Mouse (Mus musculus) layer of hippocampus, postnatal 36 days (tissue): ENCODE measurements around the gene Batf2. TPM values are rescaled to one million over a fixed set of nuclear protein-coding genes. Genes with fewer than 3 reads are reported as not detected.
"Not testable (repeated sequence)": the region's sequence is repeated elsewhere in the genome, so short reads cannot be mapped to it uniquely, and the experiment has no call there.

Experiments used
- DNase-seq, 2 experiments: peaks; one replicate each; pipeline ENCODE4 v3.0.0; 2022
- total RNA-seq, 2 experiments: library from RNA; stranded (reverse); gene quantifications; 2 replicates each; pipeline ENCODE4 v1.2.3; 2021

Batf2 gene
- total RNA-seq: under 1 TPM; 0.28 to 0.60 TPM

GRCm38 (mm10) chr19:6140678-6141393 lies at the start of gene Batf2:
Batf2 (plus strand) TSS chr19:6140983.
- DNase-seq: peak; percentile 91

- no peak for DNase-seq
Observed at GRCm38 (mm10) chr19:6094119-6094518, 46.7 kb upstream of the Batf2 start, which contains the start of gene AC131692.1. AC131692.1 (plus strand) TSS chr19:6094419.

- no peak for DNase-seq
Observed at GRCm38 (mm10) chr19:6097847-6098246, 42.9 kb upstream of the Batf2 start.

GRCm38 (mm10) chr19:6101186-6101585 lies 39.6 kb upstream of the Batf2 start:
- DNase-seq: no peak

- no peak for DNase-seq
Observed at GRCm38 (mm10) chr19:6102169-6102853, 38.5 kb upstream of the Batf2 start.

- no peak for DNase-seq
Observed at GRCm38 (mm10) chr19:6104476-6104875, 36.3 kb upstream of the Batf2 start.

- no peak for DNase-seq
Observed at GRCm38 (mm10) chr19:6105586-6105985, 35.2 kb upstream of the Batf2 start, which contains the start of gene Naaladl1. Naaladl1 (plus strand) TSS chr19:6105782.

GRCm38 (mm10) chr19:6113116-6113515 lies 27.7 kb upstream of the Batf2 start:
- no peak for DNase-seq

- no peak for DNase-seq
Observed at GRCm38 (mm10) chr19:6116113-6116850, 24.5 kb upstream of the Batf2 start.

- no peak for DNase-seq
Observed at GRCm38 (mm10) chr19:6117346-6117985, 23.3 kb upstream of the Batf2 start.

GRCm38 (mm10) chr19:6117986-6118676 lies 22.7 kb upstream of the Batf2 start, which contains the start of gene Sac3d1:
Sac3d1 (minus strand) TSS chr19:6118650.
- peak; percentile 88 to 91 for DNase-seq

- no peak for DNase-seq
Observed at GRCm38 (mm10) chr19:6118677-6119185, 22.1 kb upstream of the Batf2 start.

- DNase-seq: no peak
Observed at GRCm38 (mm10) chr19:6121761-6122160, 19.0 kb upstream of the Batf2 start.

GRCm38 (mm10) chr19:6123330-6123729 lies 17.5 kb upstream of the Batf2 start:
- DNase-seq: no peak

GRCm38 (mm10) chr19:6124898-6125297 lies 15.9 kb upstream of the Batf2 start:
- no peak for DNase-seq

GRCm38 (mm10) chr19:6126289-6126688 lies 14.5 kb upstream of the Batf2 start:
- no peak for DNase-seq

- DNase-seq: no peak
Observed at GRCm38 (mm10) chr19:6126789-6127580, 13.8 kb upstream of the Batf2 start.

- DNase-seq: peak; percentile 94
Observed at GRCm38 (mm10) chr19:6127760-6128341, 12.9 kb upstream of the Batf2 start, which contains the start of gene Snx15. Snx15 (minus strand) TSS chr19:6128304.

- DNase-seq: not testable (repeated sequence)
Observed at GRCm38 (mm10) chr19:6130414-6131128, 10.2 kb upstream of the Batf2 start.
